Mouse (Mus musculus): Measurements from ENCODE around the gene Rhox2h. TPM values are rescaled to one million over a fixed set of nuclear protein-coding genes. Genes with fewer than 3 reads are reported as not detected.
"Not testable (repeated sequence)": the region's sequence is repeated elsewhere in the genome, so short reads cannot be mapped to it uniquely, and the experiment has no call there.

The Rhox2h gene
- not detected in 2 replicates for polyA plus RNA-seq (2016; fragmentation: Nextera tagmentation; extraction: Ambion mirVana)

GRCm38 (mm10) chrX:37673177-37673576, at the start of gene Rhox2h:
Rhox2h (minus strand) TSS chrX:37673277.
- H3K9me3 ChIP-seq; H3K27me3 ChIP-seq; H3K4me1 ChIP-seq (replicated peaks); H3K27ac ChIP-seq; H3K4me2 ChIP-seq; H3K4me3 ChIP-seq (replicated peaks); ATAC-seq (ENCODE audit: insufficient number of reproducible peaks, insufficient read depth, low FRiP score, low TSS enrichment, low read depth); H3K36me3 ChIP-seq; H3K9ac ChIP-seq (replicated peaks): not testable (repeated sequence)
- 90% methylated on average over 8 of the region's 8 CpGs for WGBS

GRCm38 (mm10) chrX:37701821-37702387, 28.8 kb upstream of the Rhox2h start:
- no peaks in the 10 kb centered on the region for H3K9me3 ChIP-seq
- no peaks in the 10 kb centered on the region for H3K27me3 ChIP-seq
- WGBS = 67% methylated on average over 3 of the region's 3 CpGs
- no peak for ATAC-seq (ENCODE audit: insufficient number of reproducible peaks, insufficient read depth, low FRiP score, low TSS enrichment, low read depth)
- no peak overlapping the region for H3K4me2 ChIP-seq
- no peaks in the 10 kb centered on the region for H3K36me3 ChIP-seq
- no peaks in the 10 kb centered on the region for H3K4me1 ChIP-seq (replicated peaks)
- no peak overlapping the region for H3K4me3 ChIP-seq (replicated peaks)
- no peak overlapping the region for H3K27ac ChIP-seq
- H3K9ac ChIP-seq (replicated peaks) = no peak overlapping the region

- Histone ChIP-seq H3K36me3 (no peaks in the 10 kb centered on the region), H3K9ac (replicated peaks) (no peak overlapping the region), H3K4me3 (replicated peaks) (no peak overlapping the region), H3K9me3 (no peaks in the 10 kb centered on the region), H3K4me2 (no peak overlapping the region), H3K27ac (no peak overlapping the region), H3K4me1 (replicated peaks) (no peaks in the 10 kb centered on the region), H3K27me3 (no peaks in the 10 kb centered on the region)
- 76% methylated on average over 2 of the region's 2 CpGs for WGBS
- no peak for ATAC-seq (ENCODE audit: insufficient number of reproducible peaks, insufficient read depth, low FRiP score, low TSS enrichment, low read depth)
Measured at GRCm38 (mm10) chrX:37692261-37692660, 19.2 kb upstream of the Rhox2h start.

- ATAC-seq (ENCODE audit: insufficient number of reproducible peaks, insufficient read depth, low FRiP score, low TSS enrichment, low read depth) = no peak
- Histone ChIP-seq H3K4me2 (no peak overlapping the region), H3K36me3 (no peaks in the 10 kb centered on the region), H3K9me3 (no peaks in the 10 kb centered on the region), H3K27ac (no peak overlapping the region), H3K4me1 (replicated peaks) (no peaks in the 10 kb centered on the region), H3K4me3 (replicated peaks) (no peak overlapping the region), H3K9ac (replicated peaks) (no peak overlapping the region), H3K27me3 (no peaks in the 10 kb centered on the region)
- WGBS = 86% methylated on average over 24 of the region's 24 CpGs
Measured at GRCm38 (mm10) chrX:37683031-37683715, 10.1 kb upstream of the Rhox2h start.

GRCm38 (mm10) chrX:37668664-37669063, 4.4 kb downstream of the Rhox2h start, which contains the start of gene Rhox3h:
Rhox3h (minus strand) TSS chrX:37668764.
- H3K4me1 ChIP-seq (replicated peaks); ATAC-seq (ENCODE audit: insufficient number of reproducible peaks, insufficient read depth, low FRiP score, low TSS enrichment, low read depth): not testable (repeated sequence)
- WGBS = 100% methylated on average over 1 of the region's 3 CpGs

GRCm38 (mm10) chrX:37651227-37651626, 21.9 kb downstream of the Rhox2h start, which contains the start of gene Rhox4g:
Rhox4g (minus strand) TSS chrX:37651327.
- ATAC-seq (ENCODE audit: insufficient number of reproducible peaks, insufficient read depth, low FRiP score, low TSS enrichment, low read depth); H3K4me3 ChIP-seq (replicated peaks); H3K9me3 ChIP-seq; H3K4me1 ChIP-seq (replicated peaks); H3K27ac ChIP-seq; H3K4me2 ChIP-seq; H3K27me3 ChIP-seq; H3K36me3 ChIP-seq; H3K9ac ChIP-seq (replicated peaks): not testable (repeated sequence)
- 82% methylated on average over 16 of the region's 20 CpGs for WGBS

More at GRCm38 (mm10) chrX:37668664-37669063, 4.4 kb downstream of the Rhox2h start, which contains the start of gene Rhox3h:
- not testable (repeated sequence) for H3K4me2 ChIP-seq; H3K9ac ChIP-seq (replicated peaks); H3K27ac ChIP-seq; H3K9me3 ChIP-seq; H3K36me3 ChIP-seq; H3K27me3 ChIP-seq; H3K4me3 ChIP-seq (replicated peaks)

GRCm38 (mm10) chrX:37643370-37643769, 29.7 kb downstream of the Rhox2h start, which contains the start of gene Rhox2g:
Rhox2g (minus strand) TSS chrX:37643470.
- WGBS = 91% methylated on average over 6 of the region's 6 CpGs
- not testable (repeated sequence) for ATAC-seq (ENCODE audit: insufficient number of reproducible peaks, insufficient read depth, low FRiP score, low TSS enrichment, low read depth); H3K36me3 ChIP-seq; H3K9ac ChIP-seq (replicated peaks); H3K27me3 ChIP-seq; H3K27ac ChIP-seq; H3K4me3 ChIP-seq (replicated peaks); H3K4me1 ChIP-seq (replicated peaks); H3K4me2 ChIP-seq; H3K9me3 ChIP-seq

- not testable (repeated sequence) for H3K4me3 ChIP-seq (replicated peaks); H3K27me3 ChIP-seq; H3K36me3 ChIP-seq; ATAC-seq (ENCODE audit: insufficient number of reproducible peaks, insufficient read depth, low FRiP score, low TSS enrichment, low read depth); H3K27ac ChIP-seq; H3K9me3 ChIP-seq; H3K4me1 ChIP-seq (replicated peaks); H3K4me2 ChIP-seq; H3K9ac ChIP-seq (replicated peaks)
- 90% methylated on average over 2 of the region's 2 CpGs for WGBS
Measured at GRCm38 (mm10) chrX:37628512-37628911, 44.6 kb downstream of the Rhox2h start, which contains the start of gene Rhox3g. Rhox3g (minus strand) TSS chrX:37628612.

Other genes with a start within 250 kb of the Rhox2h start
- 0.30 TPM in 1 of 2 replicates, not detected in the other for gene Rhox4b, start 240.8 kb downstream of the Rhox2h start, polyA plus RNA-seq (2016; fragmentation: Nextera tagmentation; extraction: Ambion mirVana)
- not detected in 2 replicates for gene Rhox2c, start 219.6 kb downstream of the Rhox2h start, polyA plus RNA-seq (2016; fragmentation: Nextera tagmentation; extraction: Ambion mirVana)
- gene Rhox3c, start 214.7 kb downstream of the Rhox2h start, polyA plus RNA-seq (2016; fragmentation: Nextera tagmentation; extraction: Ambion mirVana) = not detected in 2 replicates
- not detected in 2 replicates for gene Rhox4c, start 192.9 kb downstream of the Rhox2h start, polyA plus RNA-seq (2016; fragmentation: Nextera tagmentation; extraction: Ambion mirVana)
- not detected in 2 replicates for gene Rhox2d, start 179.8 kb downstream of the Rhox2h start, polyA plus RNA-seq (2016; fragmentation: Nextera tagmentation; extraction: Ambion mirVana)
- gene Rhox4d, start 158.9 kb downstream of the Rhox2h start, polyA plus RNA-seq (2016; fragmentation: Nextera tagmentation; extraction: Ambion mirVana) = not detected in 2 replicates
- not detected in 2 replicates for gene Rhox2e, start 142.8 kb downstream of the Rhox2h start, polyA plus RNA-seq (2016; fragmentation: Nextera tagmentation; extraction: Ambion mirVana)
- gene Rhox3e, start 131.3 kb downstream of the Rhox2h start, polyA plus RNA-seq (2016; fragmentation: Nextera tagmentation; extraction: Ambion mirVana) = not detected in 2 replicates
- not detected in 2 replicates for gene Rhox4e, start 115.9 kb downstream of the Rhox2h start, polyA plus RNA-seq (2016; fragmentation: Nextera tagmentation; extraction: Ambion mirVana)
- not detected in 2 replicates for gene Rhox2f, start 101.9 kb downstream of the Rhox2h start, polyA plus RNA-seq (2016; fragmentation: Nextera tagmentation; extraction: Ambion mirVana)
- not detected in 2 replicates for gene Rhox3f, start 92.3 kb downstream of the Rhox2h start, polyA plus RNA-seq (2016; fragmentation: Nextera tagmentation; extraction: Ambion mirVana)
- gene Rhox4f, start 65.6 kb downstream of the Rhox2h start, polyA plus RNA-seq (2016; fragmentation: Nextera tagmentation; extraction: Ambion mirVana) = not detected in 2 replicates
- not detected in 2 replicates for gene Rhox3g, start 44.7 kb downstream of the Rhox2h start, polyA plus RNA-seq (2016; fragmentation: Nextera tagmentation; extraction: Ambion mirVana)
- gene Rhox2g, start 29.8 kb downstream of the Rhox2h start, polyA plus RNA-seq (2016; fragmentation: Nextera tagmentation; extraction: Ambion mirVana) = not detected in 2 replicates
- gene Rhox4g, start 21.9 kb downstream of the Rhox2h start, polyA plus RNA-seq (2016; fragmentation: Nextera tagmentation; extraction: Ambion mirVana) = not detected in 2 replicates
- gene Rhox3h, start 4.5 kb downstream of the Rhox2h start, polyA plus RNA-seq (2016; fragmentation: Nextera tagmentation; extraction: Ambion mirVana) = not detected in 2 replicates
- gene Rhox5, start 131.6 kb upstream of the Rhox2h start, polyA plus RNA-seq (2016; fragmentation: Nextera tagmentation; extraction: Ambion mirVana) = 0.58 and 0.90 TPM in 2 replicates
- not detected in 2 replicates for gene Rhox6, start 153.6 kb upstream of the Rhox2h start, polyA plus RNA-seq (2016; fragmentation: Nextera tagmentation; extraction: Ambion mirVana)
- gene Rhox7a, start 158.4 kb upstream of the Rhox2h start, polyA plus RNA-seq (2016; fragmentation: Nextera tagmentation; extraction: Ambion mirVana) = not detected in 2 replicates
- not detected in 2 replicates for gene Rhox8, start 205.7 kb upstream of the Rhox2h start, polyA plus RNA-seq (2016; fragmentation: Nextera tagmentation; extraction: Ambion mirVana)
- not detected in 2 replicates for gene Rhox7b, start 224.0 kb upstream of the Rhox2h start, polyA plus RNA-seq (2016; fragmentation: Nextera tagmentation; extraction: Ambion mirVana)
- not detected in 2 replicates for gene Rhox9, start 228.5 kb upstream of the Rhox2h start, polyA plus RNA-seq (2016; fragmentation: Nextera tagmentation; extraction: Ambion mirVana)